Mouse (Mus musculus): ENCODE data around the gene Gm28048.

The Gm28048 gene

GRCm38 (mm10) chr11:22990393-22991126, 8.7 kb upstream of the Gm28048 start, which contains the start of gene Cct4:
Gene Cct4, plus strand, starts transcription at chr11:22990519.
- under 1% methylated on average over 66 of the region's 66 CpGs for WGBS

GRCm38 (mm10) chr11:22989786-22990185, 7.9 kb upstream of the Gm28048 start:
- WGBS, result 53% methylated on average over 1 of the region's 1 CpGs

GRCm38 (mm10) chr11:22987357-22987756, 5.5 kb upstream of the Gm28048 start:
- 30% methylated on average over 2 of the region's 2 CpGs for WGBS

GRCm38 (mm10) chr11:22985510-22985909, 3.6 kb upstream of the Gm28048 start:
- 79% methylated on average over 3 of the region's 3 CpGs for WGBS

GRCm38 (mm10) chr11:22982846-22983245, 956 bp upstream of the Gm28048 start:
- 73% methylated on average over 6 of the region's 6 CpGs for WGBS

GRCm38 (mm10) chr11:22981543-22981950, 343 bp downstream of the Gm28048 start:
- 2% methylated on average over 12 of the region's 12 CpGs for WGBS

- 51% methylated on average over 4 of the region's 4 CpGs for WGBS
Observed at GRCm38 (mm10) chr11:22981041-22981440, 849 bp downstream of the Gm28048 start.

- WGBS, result 73% methylated on average over 1 of the region's 1 CpGs
Observed at GRCm38 (mm10) chr11:22979221-22979620, 2.7 kb downstream of the Gm28048 start.

- WGBS, result 29% methylated on average over 1 of the region's 1 CpGs
Observed at GRCm38 (mm10) chr11:22978711-22979110, 3.2 kb downstream of the Gm28048 start.

- 67% methylated on average over 3 of the region's 3 CpGs for WGBS
Observed at GRCm38 (mm10) chr11:22978215-22978614, 3.7 kb downstream of the Gm28048 start.

GRCm38 (mm10) chr11:22973599-22973998, 8.3 kb downstream of the Gm28048 start:
- 37% methylated on average over 14 of the region's 14 CpGs for WGBS

GRCm38 (mm10) chr11:22972746-22973526, 9.0 kb downstream of the Gm28048 start:
- 46% methylated on average over 44 of the region's 46 CpGs for WGBS

- WGBS, result 54% methylated on average over 56 of the region's 56 CpGs
Observed at GRCm38 (mm10) chr11:22971835-22972709, 9.8 kb downstream of the Gm28048 start, which contains the start of gene Zrsr1. Gene Zrsr1, plus strand, starts transcription at chr11:22972005.

- WGBS, result 100% methylated on average over 1 of the region's 1 CpGs
Observed at GRCm38 (mm10) chr11:22970546-22970945, 11.3 kb downstream of the Gm28048 start.

GRCm38 (mm10) chr11:22969486-22969885, 12.4 kb downstream of the Gm28048 start:
- WGBS, result 27% methylated on average over 6 of the region's 6 CpGs

- 85% methylated on average over 4 of the region's 4 CpGs for WGBS
Observed at GRCm38 (mm10) chr11:22965503-22965902, 16.4 kb downstream of the Gm28048 start.

- WGBS, result 71% methylated on average over 4 of the region's 4 CpGs
Observed at GRCm38 (mm10) chr11:22964401-22964800, 17.5 kb downstream of the Gm28048 start.

GRCm38 (mm10) chr11:22962101-22962500, 19.8 kb downstream of the Gm28048 start:
- WGBS, result 87% methylated on average over 1 of the region's 1 CpGs

GRCm38 (mm10) chr11:22957791-22958374, 24.0 kb downstream of the Gm28048 start:
- WGBS, result 97% methylated on average over 4 of the region's 4 CpGs

GRCm38 (mm10) chr11:22956830-22957229, 25.1 kb downstream of the Gm28048 start:
- 60% methylated on average over 4 of the region's 4 CpGs for WGBS

GRCm38 (mm10) chr11:22956346-22956745, 25.5 kb downstream of the Gm28048 start:
- 97% methylated on average over 6 of the region's 6 CpGs for WGBS
